Mouse (Mus musculus): ENCODE results near the gene Cib1.

The Cib1 gene

DNA sequence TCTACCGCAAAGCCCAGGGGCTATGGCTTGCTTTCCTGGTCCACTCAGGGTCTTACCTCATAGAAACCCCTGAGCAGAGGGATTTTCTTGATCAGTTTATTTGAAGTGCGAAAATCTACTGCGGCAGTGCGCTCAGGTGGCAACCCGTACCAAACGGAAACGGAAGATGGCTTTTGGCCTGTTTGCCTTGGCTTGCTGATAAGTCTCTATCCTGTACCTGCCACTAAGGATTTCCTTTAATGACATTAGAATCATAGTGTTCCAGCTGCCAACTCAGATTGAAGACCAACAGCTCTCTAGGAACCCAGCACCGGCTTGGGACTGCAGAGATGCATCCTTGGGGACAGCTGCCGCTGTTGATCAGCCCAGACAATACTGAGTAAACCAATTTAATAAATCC is 1.2 kb upstream of the Cib1 start:
- peak; percentile 53 for DNase-seq (ENCODE audit: low read depth)

DNA sequence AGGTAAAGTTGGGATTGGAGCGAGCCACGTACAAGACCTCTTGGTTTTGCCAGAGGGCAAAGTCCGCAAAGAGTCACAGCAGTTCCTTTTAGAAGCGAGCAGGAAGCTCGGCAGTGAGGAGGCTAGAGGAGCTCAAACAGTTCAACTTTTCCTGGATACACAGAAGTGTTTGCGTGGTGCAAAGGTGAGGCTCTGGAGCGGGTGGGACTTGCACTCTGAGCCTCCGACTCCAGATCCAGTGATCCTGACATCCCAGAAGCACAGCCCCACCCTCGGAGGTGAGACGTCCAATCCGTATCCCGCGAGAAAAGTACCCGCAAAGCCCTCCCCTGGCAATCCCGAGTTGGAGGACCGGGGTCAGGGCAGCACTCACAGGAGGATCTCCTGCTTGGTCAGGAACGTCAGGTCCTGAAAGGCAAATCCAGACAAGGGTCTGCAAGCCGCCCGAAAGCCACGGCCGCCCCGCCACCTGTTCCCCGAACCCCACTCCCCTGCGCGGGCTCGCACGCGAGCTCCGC is 583 bp downstream of the Cib1 start:
- DNase-seq (ENCODE audit: low read depth), result peak; percentile 41

DNA sequence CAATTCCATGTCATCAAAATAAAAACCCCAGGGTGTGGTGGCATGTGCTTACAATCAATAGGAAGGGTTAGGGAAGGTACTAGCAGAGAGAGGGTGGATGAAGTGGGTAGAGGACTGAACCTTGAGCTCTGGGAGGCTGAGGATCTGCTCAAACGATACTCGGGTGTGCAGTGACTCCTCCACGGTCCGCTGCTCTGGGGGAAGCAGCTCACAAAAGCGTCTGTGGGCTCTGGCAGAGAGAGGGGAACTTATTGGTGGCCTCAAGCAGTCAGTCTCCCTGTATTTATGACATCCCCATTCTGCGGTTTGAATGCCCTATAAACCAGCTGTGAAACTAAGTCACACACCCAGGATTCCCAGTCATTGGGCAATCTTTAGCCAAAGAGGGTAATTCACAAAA is 2.4 kb downstream of the Cib1 start:
- DNase-seq (ENCODE audit: low read depth), result no peak

DNA sequence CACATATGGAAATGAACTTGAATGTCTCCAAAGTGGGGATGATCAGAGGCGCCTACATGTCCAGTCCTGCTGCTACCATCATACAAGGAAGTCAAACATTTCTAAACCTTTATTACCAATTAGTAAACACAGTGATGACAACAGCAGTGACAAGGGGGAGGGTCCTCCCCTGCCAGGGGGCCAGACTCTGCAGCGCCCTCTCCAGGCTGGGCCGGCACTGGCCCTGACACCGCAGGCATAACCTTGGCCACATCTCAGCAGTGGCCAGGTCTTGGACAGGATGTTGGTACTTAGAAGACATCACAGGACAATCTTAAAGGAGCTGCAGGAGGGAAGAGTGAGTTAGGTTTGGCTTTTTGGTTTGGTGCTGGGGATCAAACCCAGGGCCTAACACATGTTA is 5.5 kb downstream of the Cib1 start:
- DNase-seq (ENCODE audit: low read depth), result no peak

DNA sequence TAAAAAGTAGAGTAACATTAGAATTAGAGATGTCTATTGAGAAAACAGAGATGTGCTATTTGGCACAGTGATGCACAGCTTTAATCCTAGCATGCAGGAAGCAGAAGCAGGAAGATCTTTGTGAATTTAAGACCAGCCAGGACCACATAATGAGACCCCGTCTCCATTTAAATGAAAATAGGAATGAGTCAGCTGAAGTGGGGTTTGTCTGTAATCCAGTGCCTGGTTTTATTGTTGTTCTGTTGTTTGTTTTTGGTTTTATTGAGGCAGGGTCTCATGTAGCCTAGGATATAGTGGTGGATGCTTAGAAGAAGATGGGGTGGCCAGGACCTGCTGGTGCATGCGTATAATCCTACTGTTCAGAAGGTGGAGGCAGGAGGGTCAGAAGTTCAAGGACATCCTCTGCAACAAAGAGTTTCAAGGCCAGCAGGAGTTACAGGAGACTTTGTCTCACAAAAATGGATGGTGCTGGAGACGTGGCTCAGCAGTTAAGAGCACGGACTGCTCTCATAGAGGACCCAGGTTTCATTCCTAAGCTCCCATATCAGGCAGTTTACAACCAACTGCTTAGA is 11.3 kb downstream of the Cib1 start:
- no peak for DNase-seq (ENCODE audit: low read depth)

DNA sequence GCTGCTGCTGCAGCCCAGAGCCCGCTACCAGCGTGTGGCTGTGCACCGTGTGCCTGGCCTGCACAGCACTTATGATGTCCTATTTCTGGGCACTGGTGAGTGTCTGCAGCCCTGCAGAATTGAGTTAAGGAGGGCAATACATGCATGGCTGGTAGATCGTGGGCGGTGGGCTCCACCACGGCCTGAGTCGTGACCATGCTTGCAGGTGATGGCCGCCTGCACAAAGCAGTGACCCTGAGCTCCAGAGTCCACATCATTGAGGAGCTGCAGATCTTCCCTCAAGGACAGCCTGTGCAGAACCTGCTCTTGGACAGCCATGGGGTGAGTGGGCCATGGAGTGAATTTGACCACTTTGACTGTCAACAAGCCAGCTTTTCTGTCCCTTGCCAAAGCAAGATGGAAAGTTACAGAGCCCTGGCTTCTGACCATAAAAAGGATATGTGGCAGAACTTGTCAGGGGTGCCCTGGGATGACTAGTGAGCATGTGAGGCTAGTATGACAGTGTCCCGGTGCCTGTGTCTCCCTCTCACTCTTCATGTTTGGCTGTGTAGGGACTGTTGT is 12.3 kb downstream of the Cib1 start:
- DNase-seq (ENCODE audit: low read depth), result no peak

DNA sequence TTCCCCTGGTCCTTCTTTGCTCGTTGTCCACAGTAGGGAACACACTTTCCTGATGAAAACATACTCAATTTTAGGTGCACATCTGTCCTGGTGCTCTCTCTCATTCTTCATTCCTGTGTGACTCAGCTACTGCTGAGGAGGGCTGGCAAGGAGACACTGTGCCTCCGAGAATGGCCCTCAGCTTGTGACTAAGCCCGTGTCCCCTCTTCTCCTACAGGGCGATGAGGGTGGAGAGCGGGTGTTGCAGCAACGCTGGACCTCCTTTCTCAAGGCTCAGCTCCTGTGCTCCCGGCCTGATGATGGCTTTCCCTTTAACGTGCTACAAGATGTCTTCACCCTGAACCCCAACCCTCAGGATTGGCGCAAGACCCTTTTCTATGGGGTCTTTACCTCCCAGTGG is 13.9 kb downstream of the Cib1 start:
- no peak for DNase-seq (ENCODE audit: low read depth)

DNA sequence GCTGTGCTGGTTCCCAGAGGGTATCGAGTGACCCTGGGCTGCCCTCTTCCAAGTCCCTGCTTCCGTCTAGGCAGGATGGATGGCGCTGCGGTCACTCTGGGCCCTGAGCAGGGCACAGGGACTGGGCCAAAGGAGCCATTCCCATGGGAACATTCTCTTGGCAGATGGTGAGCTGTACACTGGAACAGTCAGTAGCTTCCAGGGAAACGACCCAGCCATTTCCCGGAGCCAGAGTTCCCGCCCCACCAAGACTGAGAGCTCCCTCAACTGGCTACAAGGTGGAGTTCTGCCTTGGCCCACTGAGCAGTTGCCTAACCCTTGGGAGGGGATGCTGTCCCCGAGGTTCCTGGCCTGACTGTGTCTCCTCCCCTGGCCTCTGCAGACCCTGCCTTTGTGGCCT is 16.0 kb downstream of the Cib1 start:
- no peak for DNase-seq (ENCODE audit: low read depth)

DNA sequence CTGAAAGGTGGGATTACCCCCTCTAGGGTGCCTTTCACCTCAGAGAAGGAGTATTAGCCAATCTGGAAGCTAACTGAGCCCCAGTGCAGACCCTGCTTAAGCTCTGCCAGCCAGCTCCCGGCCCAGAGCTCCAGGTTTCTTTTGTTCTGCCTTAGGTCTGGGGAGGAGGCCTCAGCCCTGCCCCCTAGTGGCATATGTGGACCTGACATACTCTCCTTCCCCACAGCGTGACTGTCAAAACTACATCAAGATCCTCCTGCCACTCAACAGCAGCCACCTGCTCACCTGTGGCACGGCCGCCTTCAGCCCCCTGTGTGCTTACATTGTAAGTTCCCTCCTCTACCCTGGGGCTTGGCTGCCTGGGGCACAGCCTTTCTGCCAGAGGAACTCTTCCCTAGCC is 17.2 kb downstream of the Cib1 start:
- peak; percentile 72 for DNase-seq (ENCODE audit: low read depth)

DNA sequence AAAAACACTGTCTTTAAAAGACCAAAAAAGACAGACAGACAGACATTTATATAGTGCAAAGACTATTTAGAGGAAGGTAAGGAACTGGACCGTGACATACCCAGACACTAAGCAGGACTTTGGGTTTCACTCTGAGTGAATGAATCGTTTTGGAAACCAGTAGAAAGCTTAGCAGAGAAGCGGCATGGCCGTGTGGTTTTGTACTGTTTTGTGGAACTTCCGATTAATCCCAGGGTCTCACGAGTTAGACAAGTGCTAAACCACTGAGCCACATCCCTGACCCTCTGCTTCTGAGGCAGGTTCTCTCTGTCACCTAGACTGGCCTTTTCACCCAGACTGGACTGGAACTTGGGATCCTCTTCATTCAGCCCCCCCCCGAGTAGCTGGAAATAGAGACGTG is 18.2 kb downstream of the Cib1 start:
- no peak for DNase-seq (ENCODE audit: low read depth)

DNA sequence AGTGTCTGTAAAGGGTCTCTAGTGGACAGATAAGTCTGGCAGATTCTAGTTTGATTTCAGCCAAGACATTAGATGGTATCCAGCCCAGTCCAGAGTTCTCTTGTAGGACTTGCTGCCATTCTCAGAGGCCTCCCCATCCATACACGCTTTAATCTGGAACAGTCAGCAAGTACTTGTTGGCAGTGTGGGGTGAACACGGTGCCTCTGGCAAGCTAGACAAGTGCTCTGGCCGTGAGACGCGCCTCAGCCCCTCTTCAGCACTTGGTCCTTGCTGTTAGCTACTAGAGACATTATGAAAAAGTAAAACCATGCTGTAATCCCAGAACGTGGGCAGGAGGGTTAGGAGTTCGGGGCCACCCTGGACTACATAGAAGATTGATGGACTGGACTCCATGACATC is 19.0 kb downstream of the Cib1 start:
- no peak for DNase-seq (ENCODE audit: low read depth)

DNA sequence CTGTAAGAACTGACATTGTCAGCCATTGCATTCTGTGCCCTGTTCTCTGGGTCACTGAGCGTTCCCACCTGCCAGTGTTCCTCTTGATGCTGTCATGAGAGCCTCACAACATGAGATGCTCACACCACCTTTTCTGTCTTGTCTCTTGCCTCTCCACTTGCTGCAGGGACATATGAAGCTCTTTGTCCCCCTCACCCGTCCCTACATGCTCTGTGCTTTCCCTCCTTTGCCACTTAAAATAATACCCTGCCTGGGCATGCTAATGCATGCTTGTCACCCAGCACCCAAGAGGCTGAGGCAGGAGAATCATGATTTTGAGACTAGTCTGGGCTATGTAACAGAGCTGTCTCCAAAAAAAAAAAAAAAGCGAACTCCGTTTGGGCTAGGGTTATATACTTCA is 21.6 kb downstream of the Cib1 start:
- DNase-seq (ENCODE audit: low read depth), result no peak

DNA sequence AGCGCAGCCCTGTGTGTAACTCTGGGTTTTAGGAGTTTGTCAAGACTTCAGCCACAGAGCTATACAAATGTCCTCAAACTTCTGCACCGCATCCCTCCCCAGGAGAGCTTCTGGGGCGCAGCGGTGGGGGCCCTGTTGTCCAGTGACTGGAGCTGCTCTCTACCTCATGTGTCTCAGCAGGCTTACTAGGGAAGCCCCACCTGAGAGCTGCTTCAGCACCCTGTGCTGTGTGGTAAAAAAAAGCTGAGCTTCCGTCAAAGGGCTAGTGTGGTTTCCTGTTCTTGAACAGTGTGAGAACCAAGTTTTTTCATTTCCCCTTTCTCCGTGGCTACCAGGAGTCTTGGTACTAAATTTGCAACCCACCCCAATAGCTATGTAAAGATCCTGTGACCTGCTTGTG is 22.9 kb downstream of the Cib1 start:
- peak; percentile 92 for DNase-seq (ENCODE audit: low read depth)

DNA sequence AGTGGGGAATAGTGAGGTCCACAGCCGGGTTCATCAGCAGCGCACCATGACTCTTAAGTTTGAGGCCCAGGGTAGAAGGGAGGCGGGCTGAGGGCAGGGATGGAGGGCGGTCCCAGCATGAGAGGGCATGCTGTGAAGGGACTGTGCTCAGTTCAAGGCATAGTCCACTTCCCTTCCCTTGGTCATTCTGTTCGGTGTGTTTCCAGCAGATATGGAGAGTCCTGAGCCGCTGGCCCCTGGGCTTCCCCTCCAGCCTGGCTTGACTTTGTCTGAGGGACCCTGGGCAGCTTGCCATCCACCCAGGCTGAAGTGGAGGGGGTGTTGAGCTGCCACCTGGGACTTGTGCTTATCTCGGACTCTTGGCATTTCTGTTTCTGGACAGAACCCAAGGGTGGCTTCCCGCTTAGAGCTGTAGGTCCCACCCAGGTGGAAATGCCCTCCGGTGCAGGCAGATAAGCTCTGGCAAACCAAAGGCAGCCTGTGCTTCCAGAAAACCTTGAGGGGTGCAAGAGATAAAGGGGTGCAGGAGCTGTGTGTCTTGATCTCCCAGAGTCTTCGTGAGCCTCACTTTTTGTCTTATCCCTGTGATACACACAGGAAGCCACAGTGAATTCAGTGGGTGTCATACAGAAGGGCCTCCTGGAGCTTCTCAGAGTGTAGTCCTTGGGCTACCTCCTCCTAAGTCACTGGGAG is 23.7 kb downstream of the Cib1 start:
- peak; percentile 96 for DNase-seq (ENCODE audit: low read depth)

DNA sequence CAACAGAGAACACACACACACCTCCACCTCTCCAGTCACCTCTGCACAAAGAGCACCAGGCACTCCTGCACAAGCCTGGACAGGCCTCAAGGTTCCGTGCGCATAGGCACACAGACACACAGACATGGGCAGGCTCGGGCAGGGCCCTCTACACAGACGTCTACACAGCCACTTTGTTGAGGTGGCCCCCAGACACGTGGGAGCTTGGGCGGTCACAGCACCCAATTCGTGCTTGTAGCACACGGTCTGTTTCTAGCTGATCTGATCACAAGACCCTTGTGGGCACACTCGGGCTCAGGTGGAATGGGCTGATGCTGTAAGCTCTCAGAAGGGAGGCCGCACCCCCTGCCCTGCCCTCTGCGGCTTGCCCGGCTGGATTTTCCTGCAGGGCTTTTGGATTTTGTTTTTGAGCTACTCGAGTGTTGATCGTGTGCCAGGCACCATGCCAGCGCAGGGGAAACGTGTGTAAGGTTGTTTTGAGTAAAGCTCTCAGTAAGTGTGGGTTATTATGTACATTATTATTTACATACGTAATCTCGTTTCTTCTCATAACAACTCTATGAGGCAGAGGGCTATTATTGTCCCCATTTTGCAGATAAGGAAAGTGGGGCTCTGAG is 24.5 kb downstream of the Cib1 start:
- no peak for DNase-seq (ENCODE audit: low read depth)

DNA sequence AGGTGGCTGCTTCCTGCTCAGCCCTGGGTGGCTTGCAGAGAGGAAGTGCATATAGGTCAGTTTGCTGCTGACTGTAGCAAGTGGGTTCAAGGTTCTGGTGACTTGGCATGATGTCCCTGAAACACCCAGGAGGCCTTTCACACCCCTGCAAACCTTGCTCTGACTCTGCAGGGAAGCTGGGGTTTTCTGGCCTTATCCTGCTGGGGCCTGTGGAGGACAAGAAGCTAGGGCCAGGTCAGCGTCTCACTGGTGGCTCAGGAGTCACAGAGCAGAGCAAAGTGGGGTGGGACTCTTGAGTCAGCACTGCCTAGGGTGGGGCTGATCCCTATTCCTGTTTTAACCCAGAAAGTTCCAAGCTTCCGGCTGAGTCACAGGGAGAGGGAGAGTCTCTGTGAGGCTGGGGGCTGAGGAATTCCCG is 25.3 kb downstream of the Cib1 start:
- peak; percentile 69 for DNase-seq (ENCODE audit: low read depth)

DNA sequence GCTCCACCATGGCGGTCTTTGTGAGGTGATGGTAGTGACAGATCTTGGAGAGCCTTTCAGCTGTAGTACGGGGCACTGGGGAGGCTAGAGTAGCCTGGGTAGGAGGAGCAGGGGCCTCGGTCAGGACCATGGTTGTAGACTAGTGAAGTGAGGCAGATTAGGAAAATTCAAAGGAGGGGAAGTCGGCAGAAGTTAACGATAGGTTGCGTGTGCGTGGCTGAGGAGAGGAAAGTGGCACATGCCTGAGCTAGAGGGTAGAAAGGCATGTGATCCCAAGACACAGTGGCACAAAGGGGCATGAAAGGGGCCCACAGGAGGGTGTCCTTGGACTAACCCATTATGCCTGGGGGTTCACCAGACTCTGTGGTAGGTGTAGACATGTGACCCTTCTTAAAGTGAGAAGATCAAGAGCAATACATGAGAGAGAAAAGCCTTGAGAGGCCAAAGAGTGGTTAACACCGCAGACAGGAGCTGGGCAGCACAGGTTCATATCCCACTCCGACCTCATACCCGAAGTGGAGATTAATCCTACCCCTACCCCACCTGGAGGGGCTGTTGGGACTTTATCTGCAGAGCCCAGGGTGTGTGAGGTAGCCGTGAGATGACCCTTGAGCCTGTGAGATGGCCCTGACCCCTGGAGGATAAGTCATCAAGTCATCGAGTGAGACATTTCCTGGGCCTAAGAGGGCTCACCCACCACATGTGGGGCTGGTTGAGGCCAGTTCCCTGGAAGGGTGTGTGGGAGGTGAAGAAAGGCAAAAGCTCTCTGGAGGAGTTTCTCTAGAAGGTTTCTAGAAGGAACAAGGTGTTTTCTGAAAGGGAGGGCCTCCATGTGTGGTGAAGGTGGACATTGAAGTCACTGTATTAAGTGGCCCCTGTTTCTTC is 26.7 kb downstream of the Cib1 start:
- DNase-seq (ENCODE audit: low read depth), result no peak

DNA sequence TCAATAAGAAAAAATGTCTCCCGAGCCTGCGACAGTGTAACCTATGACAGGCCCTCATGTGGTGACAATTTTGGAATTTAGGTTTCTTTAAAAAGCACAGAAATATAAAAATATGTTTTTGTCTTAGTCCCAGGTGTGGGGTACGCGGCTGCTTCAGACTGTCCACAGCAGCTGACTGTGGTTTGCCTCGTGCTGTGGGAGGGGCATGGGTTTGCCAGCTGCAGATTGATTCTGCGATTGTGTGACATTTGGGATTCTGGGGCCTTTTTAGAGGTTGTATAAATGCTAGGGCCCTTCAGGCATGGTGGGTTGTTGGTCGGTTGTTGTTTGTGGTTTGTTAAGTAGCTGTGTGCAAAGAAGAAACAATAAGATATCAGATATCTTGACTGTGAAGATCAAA is 27.7 kb downstream of the Cib1 start:
- no peak for DNase-seq (ENCODE audit: low read depth)

DNA sequence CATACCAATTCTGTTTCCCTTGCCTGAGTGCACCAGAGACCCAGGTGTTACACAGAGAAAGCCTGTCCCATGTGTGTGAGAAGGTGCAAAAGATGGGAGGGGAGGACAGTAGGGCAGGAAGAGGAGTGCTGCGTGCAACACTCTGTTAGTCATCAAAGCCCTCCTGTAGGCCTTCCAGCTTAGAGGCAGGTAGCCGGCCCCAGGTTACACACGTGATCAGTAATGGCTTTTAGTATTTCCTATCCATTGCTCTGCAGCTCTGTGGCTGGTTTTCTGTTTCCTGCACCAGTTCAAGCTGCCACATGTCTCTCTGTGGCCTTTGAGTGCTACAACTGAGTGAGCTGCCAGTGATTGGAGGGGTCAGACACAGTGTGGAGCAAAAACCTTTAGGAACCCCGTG is 28.3 kb downstream of the Cib1 start:
- DNase-seq (ENCODE audit: low read depth), result peak; percentile 42

DNA sequence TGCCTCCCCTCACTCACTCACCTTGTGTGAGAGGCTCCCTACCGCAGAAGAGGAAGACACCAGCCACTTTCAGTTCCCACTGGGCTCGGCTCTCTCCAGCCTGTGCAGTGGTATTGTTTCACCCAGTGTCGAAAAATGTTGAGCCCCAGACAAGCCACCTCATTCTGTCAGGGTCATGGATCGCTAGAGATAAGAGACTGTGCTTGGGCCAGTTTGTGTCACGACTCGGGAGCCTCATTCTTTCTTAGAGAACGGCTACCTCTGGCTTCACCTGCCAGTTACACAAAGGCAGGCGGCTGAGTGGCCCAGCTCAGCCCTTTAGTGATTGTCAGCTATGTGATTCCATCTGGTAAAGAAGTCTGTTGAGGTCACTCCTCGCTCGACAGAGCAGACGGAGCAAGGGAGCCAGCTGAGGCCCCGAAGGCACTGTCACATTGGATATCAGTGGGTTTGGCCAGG is 28.9 kb downstream of the Cib1 start:
- DNase-seq (ENCODE audit: low read depth), result no peak

DNA sequence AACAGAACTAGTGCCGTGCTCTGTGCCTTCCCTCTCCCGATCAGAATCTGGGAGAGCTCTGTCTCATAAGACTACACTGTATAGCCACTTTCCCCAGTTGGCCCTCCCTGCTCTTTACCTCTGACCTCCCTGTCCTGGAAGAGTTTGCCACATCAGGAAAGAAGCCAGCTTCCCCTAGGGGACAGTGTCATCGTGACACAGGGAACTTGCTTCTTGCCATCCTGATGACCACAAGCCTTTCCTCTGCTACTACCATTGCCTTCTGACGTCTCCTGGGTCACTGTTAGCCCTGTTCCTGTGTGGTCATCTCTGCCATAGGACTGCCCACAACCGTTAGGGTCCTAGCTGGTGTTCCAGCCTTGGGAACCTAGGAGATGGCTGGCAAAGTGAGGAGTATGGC is 29.7 kb downstream of the Cib1 start:
- peak; percentile 71 for DNase-seq (ENCODE audit: low read depth)

DNA sequence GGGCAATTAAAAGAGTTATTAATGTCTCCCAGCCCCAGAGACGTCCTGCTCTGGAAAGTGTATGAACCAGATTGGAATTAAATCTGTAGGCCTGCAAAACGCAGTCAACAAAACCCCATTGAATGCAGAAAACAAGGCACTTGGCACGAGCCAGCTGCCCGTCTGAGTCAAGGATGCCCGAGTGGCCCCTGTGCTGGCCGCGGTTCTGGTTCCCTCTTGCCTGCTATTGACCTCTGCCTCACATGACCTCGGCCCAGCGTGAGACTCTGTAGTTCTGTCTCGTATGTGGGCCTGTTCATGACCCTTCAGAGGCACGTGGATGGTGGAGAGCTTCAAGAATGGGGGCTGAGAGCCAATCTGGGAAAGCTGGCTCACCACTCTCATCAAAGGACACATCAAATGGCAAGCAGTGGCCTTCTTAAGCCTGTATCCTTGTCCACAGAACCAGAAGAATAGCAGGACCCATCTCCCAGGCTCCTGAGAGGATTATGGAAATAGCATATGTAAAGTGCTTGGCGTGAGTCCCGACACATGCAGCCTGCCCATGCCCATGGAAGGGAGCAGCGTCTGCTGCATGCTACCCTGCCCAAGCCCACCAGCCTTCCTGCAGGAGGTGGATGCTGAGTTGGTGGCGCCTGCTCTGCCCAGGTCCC is 30.6 kb downstream of the Cib1 start:
- DNase-seq (ENCODE audit: low read depth), result no peak

All from 416B (cell line).